ENCODE assay signal across 14 mouse cellular contexts in the genomic region with DNA sequence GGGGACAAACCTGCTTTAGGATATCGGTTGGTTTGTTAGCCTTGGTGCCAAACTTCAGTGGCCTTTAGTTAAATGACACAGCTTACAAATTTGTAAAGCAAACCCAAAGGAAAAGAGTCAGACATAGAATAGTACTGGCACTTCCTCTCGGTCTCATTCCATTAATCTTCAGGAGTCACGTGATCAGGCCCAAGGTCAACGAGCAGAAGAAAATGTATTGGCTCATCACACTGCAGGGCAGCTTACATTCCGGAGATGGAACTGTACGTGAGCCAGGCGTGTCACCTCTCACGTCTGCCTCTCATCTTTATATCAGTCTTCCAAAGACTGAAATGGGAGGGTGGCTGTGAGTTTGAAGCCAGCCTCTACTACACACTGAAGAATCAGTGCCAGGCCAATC.
A peak's percentile ranks its signal among the peaks of the same experiment; 100 is the strongest.
DNase-seq lines count a peak whose midpoint lies in the region; ATAC-seq lines count a peak whose summit lies in the region.
"Had no signal": no experiment of that assay in that cellular context is flagged by ENCODE, and none has a peak within 500 bp of the region (broad histone marks: within the 10 kb centered on the region; RNA-seq: fewer than 3 reads in every experiment).

No protein-coding gene starts in this region.

- no peaks in the 10 kb centered on the region for H3K9me3 ChIP-seq in kidney, embryonic 16.5 days (ENCODE audit: low read length)
- H3K9me3 ChIP-seq: forebrain, embryonic 12.5 days; limb, embryonic 15.5 days had no signal

- H3K27ac ChIP-seq in kidney, embryonic 16.5 days (ENCODE audit: low read length): no peak overlapping the region
- H3K27ac ChIP-seq: forebrain, embryonic 12.5 days; limb, embryonic 15.5 days had no signal

- peaks cover 10% of the 10 kb centered on the region; the same call in 1 of the 2 replicates for H3K27me3 ChIP-seq in kidney, embryonic 16.5 days (ENCODE audit: insufficient read depth, low read length)
- H3K27me3 ChIP-seq: forebrain, embryonic 12.5 days; limb, embryonic 15.5 days had no signal

- H3K4me2 ChIP-seq in kidney, embryonic 16.5 days (replicated peaks; ENCODE audit: low read depth, low read length): no peak overlapping the region
- H3K4me2 ChIP-seq: forebrain, embryonic 12.5 days; limb, embryonic 15.5 days had no signal

- H3K4me3 ChIP-seq in kidney, embryonic 16.5 days (ENCODE audit: low read length): no peak overlapping the region
- H3K4me3 ChIP-seq: forebrain, embryonic 12.5 days; limb, embryonic 15.5 days had no signal

- no peak overlapping the region for H3K9ac ChIP-seq in kidney, embryonic 16.5 days (replicated peaks; ENCODE audit: low read length)
- H3K9ac ChIP-seq: forebrain, embryonic 12.5 days; limb, embryonic 15.5 days had no signal

- no peak; the same call in 1 of the 2 replicates for ATAC-seq in kidney, embryonic 16.5 days (ENCODE audit: low FRiP score, low TSS enrichment)

- no peaks in the 10 kb centered on the region for H3K36me3 ChIP-seq in kidney, embryonic 16.5 days (ENCODE audit: insufficient read depth, low read length)
- H3K36me3 ChIP-seq: forebrain, embryonic 12.5 days; limb, embryonic 15.5 days had no signal

- peak; percentile 29 for DNase-seq in kidney, adult 18-20 months
- peak; percentile 42 for DNase-seq in 416B (ENCODE audit: low read depth)
- DNase-seq in ZHBTc4 (ENCODE audit: low read depth, low spot score): peak; percentile 23
- peak; percentile 38 to 46 for DNase-seq in kidney, adult 8-10 months
- no peak for DNase-seq in ovary, postnatal 14 days (ENCODE audit: low spot score)
- DNase-seq in right cerebral cortex, postnatal 25 days: no peak
- DNase-seq: cerebellum, adult 11 months; cerebellum, postnatal 36 days; heart, adult 11 months; right cerebral cortex, postnatal 14 days; thymus, postnatal 14 days had no signal

- H3K4me1 ChIP-seq in kidney, embryonic 16.5 days (ENCODE audit: insufficient read depth, low read length): no peaks in the 10 kb centered on the region
- H3K4me1 ChIP-seq: forebrain, embryonic 12.5 days; limb, embryonic 15.5 days had no signal

- 40% methylated on average over 8 of the region's 8 CpGs for WGBS in kidney, embryonic 16.5 days

Comparison
In these comparisons a context has a peak if more than half of its experiments do, and no peak if none do; other contexts are left out.
1. DNase-seq: peak in kidney, adult 18-20 months (single experiment), 416B (single experiment), ZHBTc4 (single experiment) and kidney, adult 8-10 months (2 of 2); none in ovary, postnatal 14 days (single experiment) and right cerebral cortex, postnatal 25 days (single experiment).